Mouse (Mus musculus): Measurements from ENCODE around the gene Ctnnd2.

The Ctnnd2 gene

GRCm38 (mm10) chr15:30660539-30661149 lies 488.3 kb downstream of the Ctnnd2 start:
- DNase-seq, result no peak

- DNase-seq, result no peak
These were observed 489.5 kb downstream of the Ctnnd2 start for GRCm38 (mm10) chr15:30661689-30662422.

GRCm38 (mm10) chr15:30667819-30668587 lies 495.6 kb downstream of the Ctnnd2 start:
- DNase-seq, result no peak

- DNase-seq, result no peak
These were observed 509.5 kb downstream of the Ctnnd2 start for GRCm38 (mm10) chr15:30681939-30682338.

GRCm38 (mm10) chr15:30682360-30683119 lies 510.1 kb downstream of the Ctnnd2 start:
- DNase-seq, result no peak

- DNase-seq, result no peak
These were observed 514.1 kb downstream of the Ctnnd2 start for GRCm38 (mm10) chr15:30686206-30687101.

GRCm38 (mm10) chr15:30693754-30694205 lies 521.4 kb downstream of the Ctnnd2 start:
- no peak for DNase-seq

GRCm38 (mm10) chr15:30694286-30694685 lies 521.9 kb downstream of the Ctnnd2 start:
- DNase-seq, result no peak

- DNase-seq, result no peak
These were observed 523.5 kb downstream of the Ctnnd2 start for GRCm38 (mm10) chr15:30695859-30696258.

GRCm38 (mm10) chr15:30697356-30697755 lies 525.0 kb downstream of the Ctnnd2 start:
- no peak for DNase-seq

- DNase-seq, result peak in 1 of 2 experiments; percentile 21
These were observed 528.4 kb downstream of the Ctnnd2 start for GRCm38 (mm10) chr15:30700762-30701161.

GRCm38 (mm10) chr15:30701592-30701991 lies 529.2 kb downstream of the Ctnnd2 start:
- DNase-seq, result no peak

- peak in 1 of 2 experiments; percentile 2 for DNase-seq
These were observed 536.8 kb downstream of the Ctnnd2 start for GRCm38 (mm10) chr15:30709026-30709753.

- no peak for DNase-seq
These were observed 537.3 kb downstream of the Ctnnd2 start for GRCm38 (mm10) chr15:30709754-30710105.

GRCm38 (mm10) chr15:30714823-30715222 lies 542.4 kb downstream of the Ctnnd2 start:
- DNase-seq, result no peak

- DNase-seq, result no peak
These were observed 546.4 kb downstream of the Ctnnd2 start for GRCm38 (mm10) chr15:30718811-30719210.

GRCm38 (mm10) chr15:30719226-30719625 lies 546.8 kb downstream of the Ctnnd2 start:
- DNase-seq, result no peak

- DNase-seq, result no peak
These were observed 548.7 kb downstream of the Ctnnd2 start for GRCm38 (mm10) chr15:30721098-30721497.

GRCm38 (mm10) chr15:30726066-30726465 lies 553.7 kb downstream of the Ctnnd2 start:
- no peak for DNase-seq

GRCm38 (mm10) chr15:30738178-30738577 lies 565.8 kb downstream of the Ctnnd2 start:
- no peak for DNase-seq

GRCm38 (mm10) chr15:30740728-30741127 lies 568.3 kb downstream of the Ctnnd2 start:
- peak; percentile 18 to 63 for DNase-seq
